Mouse (Mus musculus) intestine, postnatal 0 days (tissue): ENCODE results near the gene Plch2. TPM values are rescaled to one million over a fixed set of nuclear protein-coding genes. Genes with fewer than 3 reads are reported as not detected.

Source experiments
- ATAC-seq: fragments of 200-750 bp; cut with Nextera tagmentation; 2 replicates; pipeline ENCODE4 v1.8.0; 2017; ENCODE audit warnings: mild to moderate bottlenecking, moderate TSS enrichment, moderate library complexity
- H3K27ac ChIP-seq: fragments of 300-500 bp; sonication (generic); 2 replicates; pipeline ENCODE4 v1.5.1; 2014; ENCODE audit warnings: mild to moderate bottlenecking, low read depth, low read length, moderate library complexity
- H3K27me3 ChIP-seq: fragments of 300-500 bp; sonication (generic); replicated peaks from 2 replicates; pipeline ENCODE4 v1.6.1; 2014; ENCODE audit warnings: low read length, mixed read lengths; ENCODE audit not compliant: control insufficient read depth, insufficient read depth
- H3K36me3 ChIP-seq: fragments of 300-500 bp; sonication (generic); 2 replicates; pipeline ENCODE4 v1.6.1; 2014; ENCODE audit warnings: mild to moderate bottlenecking, moderate library complexity; ENCODE audit not compliant: control insufficient read depth, insufficient read depth
- H3K4me1 ChIP-seq: fragments of 300-500 bp; sonication (generic); replicated peaks from 2 replicates; pipeline ENCODE4 v1.6.1; 2014; ENCODE audit warnings: antibody characterized with exemption, low read length, mixed read lengths; ENCODE audit not compliant: control insufficient read depth, insufficient read depth
- H3K4me2 ChIP-seq: fragments of 300-500 bp; sonication (generic); replicated peaks from 2 replicates; pipeline ENCODE4 v1.6.1; 2014; ENCODE audit warnings: low read depth, mild to moderate bottlenecking, moderate library complexity
- H3K4me3 ChIP-seq: fragments of 300-500 bp; sonication (generic); 2 replicates; pipeline ENCODE4 v1.5.1; 2014; ENCODE audit warnings: low read depth, low read length
- H3K9ac ChIP-seq: fragments of 300-500 bp; sonication (generic); 2 replicates; pipeline ENCODE4 v1.6.1; 2014; ENCODE audit warnings: mild to moderate bottlenecking, low read depth, low read length
- H3K9me3 ChIP-seq: fragments of 300-500 bp; sonication (generic); 2 replicates; pipeline ENCODE4 v1.6.1; 2016; ENCODE audit warnings: mixed run types; ENCODE audit not compliant: control insufficient read depth
- CTCF ChIP-seq: sonication (generic); IDR thresholded peaks from 2 replicates; pipeline ENCODE4 v1.5.1; 2016; ENCODE audit warnings: low read depth, mild to moderate bottlenecking, control low read depth, antibody characterized with exemption, moderate library complexity
- WGBS: fragments of 180-500 bp; shearing (Covaris S2); extraction: QIAGEN DNeasy Blood & Tissue Kit; methylation state at CpG from one replicate; pipeline ENCODE4 v1.1.7; 2014; 5-methylcytosine and 5-hydroxymethylcytosine counted together
- polyA plus RNA-seq: library from polyadenylated mRNA; unstranded; fragments of >200 nt; fragmentation: Nextera tagmentation; extraction: Ambion mirVana; gene quantifications from 2 replicates; pipeline ENCODE4 v1.2.1, GENCODE M21; 2015

The Plch2 gene
- polyA plus RNA-seq, 1 experiment from 2014 or later = 5.3 TPM

GRCm38 (mm10) chr4:155093431-155094149 lies 37.0 kb upstream of the Plch2 start:
- H3K9ac ChIP-seq = no peak overlapping the region
- H3K27ac ChIP-seq = no peak overlapping the region
- WGBS = 76% methylated on average over 7 of the region's 7 CpGs
- H3K27me3 ChIP-seq = no peaks in the 10 kb centered on the region
- no peak; the same call in 1 of the 2 replicates for TF ChIP-seq CTCF
- peaks cover 8% of the 10 kb centered on the region; the same call in 1 of the 2 replicates for H3K36me3 ChIP-seq
- no peak for ATAC-seq
- no peaks in the 10 kb centered on the region for H3K9me3 ChIP-seq
- H3K4me1 ChIP-seq = no peaks in the 10 kb centered on the region
- no peak overlapping the region for H3K4me2 ChIP-seq
- no peak overlapping the region for H3K4me3 ChIP-seq

- no peak overlapping the region for H3K4me3 ChIP-seq
- H3K9me3 ChIP-seq = no peaks in the 10 kb centered on the region
- H3K4me2 ChIP-seq = no peak overlapping the region
- H3K36me3 ChIP-seq = peaks cover 8% of the 10 kb centered on the region; the same call in 1 of the 2 replicates
- H3K4me1 ChIP-seq = no peaks in the 10 kb centered on the region
- no peak for TF ChIP-seq CTCF
- no peaks in the 10 kb centered on the region for H3K27me3 ChIP-seq
- no peak overlapping the region for H3K9ac ChIP-seq
- no peak for ATAC-seq
- H3K27ac ChIP-seq = no peak overlapping the region
- WGBS = 93% methylated on average over 19 of the region's 19 CpGs
Observed at GRCm38 (mm10) chr4:155092718-155093430, 36.3 kb upstream of the Plch2 start.

GRCm38 (mm10) chr4:155090688-155091449 lies 34.3 kb upstream of the Plch2 start:
- no peak for TF ChIP-seq CTCF
- H3K36me3 ChIP-seq = peaks cover 8% of the 10 kb centered on the region; the same call in 1 of the 2 replicates
- no peak overlapping the region for H3K27ac ChIP-seq
- WGBS = 88% methylated on average over 13 of the region's 13 CpGs
- H3K27me3 ChIP-seq = no peaks in the 10 kb centered on the region
- H3K4me1 ChIP-seq = 0 out of 2 replicates have a peak, but pooled peaks cover 3% of the 10 kb centered on the region
- no peak overlapping the region for H3K4me2 ChIP-seq
- H3K4me3 ChIP-seq = no peak overlapping the region
- ATAC-seq = no peak
- no peaks in the 10 kb centered on the region for H3K9me3 ChIP-seq
- H3K9ac ChIP-seq = no peak overlapping the region

GRCm38 (mm10) chr4:155090147-155090546 lies 33.6 kb upstream of the Plch2 start:
- ATAC-seq = no peak

GRCm38 (mm10) chr4:155089241-155089640 lies 32.7 kb upstream of the Plch2 start:
- TF ChIP-seq CTCF = no peak
- whole genome bisulfite sequencing = 82% methylated on average over 5 of the region's 5 CpGs
- Histone ChIP-seq H3K9me3 (no peaks in the 10 kb centered on the region), H3K27me3 (no peaks in the 10 kb centered on the region), H3K4me2 (no peak overlapping the region), H3K4me3 (no peak overlapping the region), H3K27ac (no peak overlapping the region), H3K36me3 (peaks cover 8% of the 10 kb centered on the region; the same call in 1 of the 2 replicates), H3K9ac (no peak overlapping the region), H3K4me1 (0 out of 2 replicates have a peak, but pooled peaks cover 3% of the 10 kb centered on the region)
- no peak for ATAC-seq

More at GRCm38 (mm10) chr4:155090147-155090546, 33.6 kb upstream of the Plch2 start:
- Histone ChIP-seq H3K9ac (no peak overlapping the region), H3K9me3 (no peaks in the 10 kb centered on the region), H3K36me3 (peaks cover 8% of the 10 kb centered on the region; the same call in 1 of the 2 replicates), H3K27me3 (no peaks in the 10 kb centered on the region), H3K4me2 (no peak overlapping the region), H3K4me1 (0 out of 2 replicates have a peak, but pooled peaks cover 3% of the 10 kb centered on the region), H3K27ac (no peak overlapping the region), H3K4me3 (no peak overlapping the region)
- TF ChIP-seq CTCF = no peak
- WGBS = 93% methylated on average over 4 of the region's 4 CpGs
